Mouse (Mus musculus): ENCODE data around the gene Mrnip.
"Not testable (repeated sequence)": the region's sequence is repeated elsewhere in the genome, so short reads cannot be mapped to it uniquely, and the experiment has no call there.

The Mrnip gene

DNA sequence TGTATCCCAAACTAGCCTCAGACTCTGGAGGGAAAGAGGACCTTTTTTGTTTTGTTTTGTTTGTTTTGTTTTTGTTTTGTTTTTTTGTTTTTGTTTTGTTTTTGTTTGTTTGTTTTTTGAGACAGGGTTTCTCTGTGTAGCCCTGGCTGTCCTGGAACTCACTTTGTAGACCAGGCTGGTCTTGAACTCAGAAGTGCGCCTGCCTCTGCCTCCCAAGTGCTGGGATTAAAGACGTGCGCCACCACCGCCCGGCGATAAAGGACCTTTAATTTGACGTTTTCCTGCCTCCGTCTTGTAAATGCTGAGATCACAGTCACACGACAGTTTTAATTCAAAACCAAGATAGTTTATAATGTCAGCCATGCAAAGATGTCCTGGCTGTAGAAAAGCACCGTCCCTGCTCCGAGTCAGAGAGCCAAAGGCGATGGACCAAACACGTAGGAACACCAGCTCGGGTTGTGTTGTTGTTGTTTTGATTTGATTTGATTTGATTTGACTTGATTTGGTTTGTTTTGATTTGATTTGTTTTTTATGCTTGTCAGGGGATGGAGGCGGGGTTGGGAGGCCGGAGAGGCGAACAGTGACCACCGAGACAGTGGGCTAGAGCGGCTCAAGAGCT, at the start of gene Mrnip:
Gene Mrnip, plus strand, starts transcription at position 334 of the 619 bp plus-strand sequence.
- not testable (repeated sequence) for DNase-seq

DNA sequence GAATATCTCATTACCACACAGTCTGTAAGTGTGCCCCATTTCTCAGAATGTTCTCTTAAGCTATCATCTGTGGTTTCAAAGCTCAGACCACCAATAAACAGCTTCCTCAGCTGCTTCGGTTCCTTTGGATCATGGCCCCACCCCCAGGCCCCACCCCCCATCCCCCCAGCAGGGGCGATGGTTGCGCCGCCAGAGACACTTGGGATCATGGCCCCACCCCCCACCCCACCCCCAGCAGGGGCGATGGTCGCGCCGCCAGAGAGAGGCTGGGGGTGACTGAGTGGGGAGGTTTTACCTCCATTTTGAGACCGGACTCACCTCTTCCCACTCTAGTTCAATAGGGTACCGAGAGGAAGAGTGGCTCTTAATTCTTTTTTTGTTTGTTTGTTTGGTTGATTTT, 46.5 kb upstream of the Mrnip start:
- DNase-seq: no peak

DNA sequence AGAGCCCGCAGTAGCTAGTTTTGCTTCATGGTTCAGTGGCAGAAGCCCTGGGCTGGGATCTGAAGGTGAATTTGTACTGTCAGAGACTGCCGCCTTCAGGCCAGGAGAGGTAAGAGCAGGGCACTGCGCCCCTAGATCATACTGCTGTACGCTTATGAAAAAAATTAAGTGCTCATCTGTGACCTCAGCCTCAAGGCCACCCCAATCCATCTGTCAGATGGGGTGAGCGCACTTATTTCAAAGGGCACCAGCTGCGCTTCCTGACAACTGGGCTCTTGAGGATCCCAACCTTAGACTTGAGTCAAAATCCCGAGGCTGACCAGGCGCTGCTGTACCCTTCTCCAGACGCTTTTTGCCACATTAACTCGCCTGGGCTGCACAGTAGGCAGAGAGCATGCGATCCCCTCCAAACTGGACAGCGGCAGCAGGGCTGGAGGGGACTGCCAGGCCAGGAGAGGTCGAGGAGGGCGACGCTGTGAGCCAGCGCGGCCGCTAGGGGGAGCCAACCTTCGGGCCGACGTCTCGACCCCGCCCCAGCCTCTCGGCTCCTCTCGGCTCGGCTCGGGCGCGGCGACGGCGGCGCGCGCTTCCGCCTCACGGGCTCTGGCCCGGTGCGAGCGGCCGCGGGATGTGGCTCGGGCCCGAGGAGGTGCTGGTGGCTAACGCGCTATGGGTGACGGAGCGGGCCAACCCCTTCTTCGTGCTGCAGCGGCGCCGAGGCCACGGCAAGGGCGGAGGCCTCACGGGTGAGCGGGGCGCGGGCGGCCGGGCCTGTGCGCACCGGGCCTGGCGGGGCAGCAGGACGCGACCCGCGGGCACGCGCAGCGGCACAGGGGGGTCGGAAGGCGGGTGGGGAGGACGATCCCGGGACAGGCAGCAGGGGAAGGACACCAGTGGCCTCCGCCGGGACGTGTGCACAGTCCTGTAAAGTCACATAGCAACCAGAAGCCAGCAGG, 43.2 kb upstream of the Mrnip start, which contains the start of gene Tbc1d9b:
Gene Tbc1d9b, plus strand, starts transcription at position 586 of the 956 bp plus-strand sequence.
- DNase-seq: peak; percentile 73 to 80

DNA sequence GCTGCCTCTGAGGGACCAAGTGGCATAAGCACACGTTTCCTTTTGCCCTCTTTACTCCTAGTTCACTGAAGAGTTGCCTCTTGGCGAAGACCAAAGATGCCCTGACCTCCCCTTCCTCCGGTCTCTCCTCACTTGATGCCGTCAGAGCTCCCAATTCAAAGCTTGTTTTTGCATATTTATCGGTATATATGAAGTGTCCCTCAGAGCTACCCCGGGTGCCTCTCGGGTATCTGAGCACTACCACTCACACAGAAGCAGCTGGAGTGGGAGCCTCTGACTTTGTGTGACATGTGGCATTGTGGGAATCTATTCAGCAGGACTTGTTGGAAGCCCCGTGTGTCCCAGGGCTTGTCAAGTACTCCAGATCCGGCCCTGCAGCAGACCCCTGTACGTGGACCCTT, 42.4 kb upstream of the Mrnip start:
- DNase-seq: no peak

DNA sequence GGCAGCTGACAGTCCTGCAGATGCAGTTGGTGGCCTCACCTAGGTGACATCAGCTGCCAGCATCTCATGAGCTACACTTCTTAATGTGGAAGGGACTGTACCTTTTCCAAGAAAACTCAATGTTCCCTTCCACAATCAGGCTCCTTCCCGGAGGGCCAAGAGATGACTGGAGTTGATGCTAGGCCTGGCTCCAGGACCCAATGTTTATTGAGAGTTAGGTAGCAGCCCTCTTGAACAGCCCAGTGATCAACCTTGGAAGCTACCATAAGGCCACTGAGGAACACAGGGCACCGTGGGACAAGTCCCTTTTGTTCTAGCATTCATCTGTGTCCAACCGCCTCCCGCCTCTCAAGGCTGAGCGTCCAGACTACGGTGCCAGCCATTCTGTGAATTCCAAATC, 42.0 kb upstream of the Mrnip start:
- DNase-seq: no peak

DNA sequence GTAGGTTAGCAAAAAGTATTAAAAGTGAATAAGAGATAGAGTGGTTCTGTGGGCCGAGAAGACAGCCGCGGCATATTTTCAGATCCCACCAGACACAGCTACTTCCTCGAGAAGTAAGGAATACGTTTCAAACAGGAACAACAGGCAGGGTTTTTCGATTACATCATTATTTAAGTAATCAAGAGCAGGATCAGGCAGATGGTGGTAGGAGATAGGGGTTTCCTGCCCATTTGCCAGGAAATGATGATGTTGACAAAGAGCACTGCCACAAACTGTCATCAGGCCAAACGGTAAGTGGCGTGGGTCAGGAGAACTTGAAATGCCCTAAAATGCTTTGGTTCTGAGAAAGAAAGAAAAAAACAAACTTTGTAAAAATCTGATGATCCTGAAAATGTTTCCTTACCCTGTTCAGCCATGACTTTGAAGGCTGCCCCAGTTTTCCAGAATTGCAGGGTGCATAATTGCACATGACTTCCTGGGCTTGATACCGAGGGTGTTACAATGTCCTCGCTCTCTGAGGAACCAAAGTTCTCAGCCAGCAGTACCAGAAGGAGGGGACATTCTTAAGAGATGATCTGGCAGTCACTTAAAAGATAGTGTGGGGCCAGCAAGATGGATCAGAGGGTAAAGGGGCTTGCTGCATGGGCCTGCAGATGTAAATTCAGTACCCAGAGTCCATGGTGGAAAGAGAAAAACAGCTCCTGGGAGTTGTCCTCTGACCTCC, 39.9 kb upstream of the Mrnip start:
- DNase-seq: no peak

DNA sequence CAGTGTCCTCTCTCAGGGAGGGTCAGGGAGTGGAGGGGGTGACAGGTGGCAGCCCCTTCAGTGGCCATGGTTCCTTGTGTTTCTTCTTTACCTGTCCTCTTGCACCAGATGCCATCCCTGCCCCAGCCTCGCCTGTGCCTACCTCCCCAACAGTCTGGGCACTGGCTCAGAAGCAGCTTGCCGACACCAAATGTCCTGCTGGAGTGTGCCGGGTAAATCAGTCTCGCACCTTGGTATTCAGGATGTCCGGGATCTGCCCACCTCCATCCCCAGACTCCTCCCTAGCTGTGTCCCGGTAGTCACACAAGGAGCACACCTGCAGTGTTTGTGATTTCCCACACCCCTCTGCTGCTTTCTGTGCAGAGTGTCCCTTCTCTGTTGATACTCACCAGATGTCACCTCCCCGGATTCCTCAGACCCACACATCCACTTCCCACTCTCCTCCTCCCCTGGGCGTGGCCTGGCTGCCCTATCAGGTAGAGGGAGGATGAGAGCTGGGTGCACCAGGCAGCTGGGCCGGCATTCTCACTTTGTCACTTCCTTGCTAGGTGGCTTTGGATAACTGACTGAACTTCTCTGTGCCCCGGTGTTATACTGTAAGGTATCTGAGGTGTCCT, 35.9 kb upstream of the Mrnip start:
- DNase-seq: no peak

DNA sequence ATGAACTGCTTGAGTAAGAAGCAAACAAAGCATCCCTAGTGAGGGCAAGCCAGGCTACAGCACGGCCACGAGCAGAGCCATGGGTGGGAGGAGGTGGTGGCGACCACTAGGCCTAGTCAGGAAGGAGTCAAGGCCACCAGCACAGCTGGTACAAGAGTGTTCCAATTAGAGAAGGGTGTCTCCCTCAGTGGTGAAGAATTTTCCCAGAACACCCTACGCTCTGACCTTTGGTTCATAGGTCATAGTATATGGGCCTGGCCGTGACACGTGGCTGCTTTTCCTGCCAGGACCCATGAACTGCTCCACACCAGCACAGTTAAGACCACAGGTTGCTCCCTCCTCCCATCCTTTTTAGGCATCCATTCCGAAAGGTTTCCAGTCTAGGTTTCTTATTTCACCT, 34.7 kb upstream of the Mrnip start:
- DNase-seq: no peak

DNA sequence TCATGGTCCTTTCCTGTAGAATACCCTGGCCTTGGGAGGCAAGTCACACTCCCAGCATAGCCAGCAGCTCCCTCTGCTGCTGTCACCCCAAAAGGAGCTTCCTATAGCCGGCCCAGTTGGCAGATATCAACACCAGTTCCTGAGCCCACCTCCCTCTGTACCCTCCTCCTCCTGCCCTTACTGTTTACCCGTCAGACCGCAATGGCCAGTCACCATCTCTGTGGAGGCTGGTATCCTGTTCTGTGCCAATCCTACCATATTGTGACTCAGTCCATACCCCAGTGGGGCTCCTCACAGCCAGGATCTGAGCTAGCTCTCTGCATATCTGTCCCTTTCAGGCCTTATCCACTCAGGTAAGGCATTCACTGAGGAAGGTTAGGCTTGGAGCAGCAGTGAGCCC, 28.7 kb upstream of the Mrnip start:
- no peak for DNase-seq

DNA sequence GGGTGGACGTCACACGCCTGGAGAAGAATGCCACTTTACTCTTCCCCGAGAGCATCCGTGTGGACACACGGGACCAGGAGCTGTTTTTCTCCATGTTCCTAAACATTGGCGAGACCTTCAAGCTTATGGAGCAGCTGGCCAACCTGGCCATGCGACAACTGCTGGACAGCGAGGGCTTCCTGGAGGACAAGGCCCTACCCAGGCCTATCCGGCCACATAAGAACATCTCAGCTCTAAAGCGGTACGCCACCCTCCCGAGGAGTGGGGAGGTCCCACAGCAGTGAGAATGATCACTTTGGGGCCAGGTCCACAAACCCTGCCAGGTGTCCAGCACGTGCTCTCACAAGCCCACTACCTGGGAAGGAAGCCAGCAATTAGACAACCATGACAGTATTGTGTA, 28.1 kb upstream of the Mrnip start:
- DNase-seq: no peak

DNA sequence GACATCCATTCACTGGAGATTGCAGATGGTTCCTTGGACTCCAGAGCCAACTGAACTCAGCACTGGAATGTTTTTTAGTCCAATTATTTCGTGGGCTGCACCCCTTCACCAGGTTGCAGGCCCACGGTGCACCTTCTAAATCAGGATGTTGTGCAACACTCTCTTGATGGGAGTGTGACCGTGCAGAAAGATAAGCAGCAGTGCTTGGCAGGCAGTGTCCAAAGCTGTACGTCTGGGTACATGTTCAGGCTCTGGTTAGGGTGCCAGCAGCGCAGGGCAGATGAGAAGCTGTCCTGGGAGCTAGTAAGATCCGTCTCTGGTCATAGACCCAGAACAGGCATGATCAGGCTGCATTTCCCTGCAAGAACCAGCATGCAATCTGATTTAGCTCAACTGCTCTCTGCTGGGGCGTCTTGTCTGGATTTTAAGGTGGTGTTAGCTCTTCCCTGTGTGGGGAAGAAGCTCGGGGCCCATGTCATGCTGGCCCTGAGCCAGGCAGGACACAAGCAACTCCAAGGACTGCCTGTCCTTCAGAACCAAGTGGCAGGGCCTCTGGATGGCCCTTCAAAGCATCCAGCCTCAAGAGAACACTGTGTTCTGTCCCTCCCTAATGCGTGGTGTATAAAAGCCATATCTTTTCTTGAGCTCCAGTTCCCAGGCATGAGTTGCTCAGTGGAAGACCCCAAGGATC, 26.8 kb upstream of the Mrnip start:
- DNase-seq: no peak

DNA sequence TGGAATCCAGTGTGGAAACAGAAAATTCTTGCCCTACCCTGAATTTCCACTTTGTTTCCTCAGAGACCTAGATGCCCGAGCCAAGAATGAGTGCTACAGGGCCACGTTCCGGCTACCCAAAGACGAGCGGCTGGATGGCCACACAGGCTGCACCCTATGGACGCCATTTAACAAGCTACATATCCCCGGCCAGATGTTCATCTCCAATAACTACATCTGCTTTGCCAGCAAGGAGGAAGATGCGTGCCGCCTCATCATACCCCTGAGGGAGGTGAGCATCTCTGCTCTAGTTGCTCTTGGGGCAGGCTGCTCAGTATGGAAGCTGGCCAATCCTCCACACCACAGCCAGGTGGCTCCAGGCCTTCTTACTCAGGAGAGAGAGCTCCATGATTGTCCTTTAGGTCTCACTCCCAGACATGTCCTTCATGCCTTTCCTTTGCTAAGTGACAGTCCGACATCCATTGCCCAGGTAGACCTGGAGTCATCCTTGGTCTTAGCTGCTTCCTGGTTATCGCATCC, 26.2 kb upstream of the Mrnip start:
- DNase-seq: no peak

DNA sequence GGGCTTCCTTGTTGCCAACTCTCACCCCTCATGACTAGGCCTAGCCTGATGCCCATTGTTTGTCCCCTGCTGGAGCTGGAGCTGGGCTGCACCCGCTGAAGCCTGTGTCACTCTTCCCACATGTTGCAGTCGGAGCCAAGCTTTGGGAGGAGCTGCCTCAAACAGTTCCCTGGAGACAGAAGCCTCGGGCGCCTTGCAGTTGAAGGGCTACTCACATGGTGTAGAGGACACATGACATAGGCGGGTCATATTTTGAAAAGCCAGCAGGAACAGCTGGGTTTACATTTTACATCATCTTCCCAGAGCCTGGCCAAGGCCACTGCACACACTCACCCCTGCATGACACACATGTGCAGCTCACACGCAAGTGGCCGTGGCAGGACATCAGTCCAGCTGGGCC, 25.0 kb upstream of the Mrnip start:
- DNase-seq: no peak

DNA sequence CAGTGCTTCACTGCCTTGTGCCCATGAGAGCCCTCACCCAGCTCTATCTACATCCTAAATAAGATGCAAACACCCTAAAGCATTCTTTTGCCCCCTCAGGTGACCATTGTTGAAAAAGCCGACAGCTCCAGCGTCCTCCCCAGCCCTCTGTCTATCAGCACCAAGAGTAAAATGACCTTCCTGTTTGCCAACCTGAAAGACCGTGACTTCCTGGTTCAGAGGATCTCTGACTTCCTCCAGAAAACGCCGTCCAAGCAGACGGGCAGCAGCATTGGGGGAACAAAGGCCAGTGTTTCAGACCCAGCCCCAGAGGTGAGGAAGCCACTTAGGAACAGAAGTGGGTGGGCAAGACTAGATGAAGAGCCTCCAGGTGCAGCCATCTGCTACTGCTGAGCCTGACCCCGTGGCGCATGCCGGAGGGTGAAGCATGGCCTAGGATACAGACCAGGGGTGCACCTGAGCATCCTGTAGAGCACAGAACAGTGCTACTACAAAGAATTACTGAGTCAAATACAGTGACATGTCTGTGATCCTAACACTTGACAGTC, 24.6 kb upstream of the Mrnip start:
- no peak for DNase-seq

DNA sequence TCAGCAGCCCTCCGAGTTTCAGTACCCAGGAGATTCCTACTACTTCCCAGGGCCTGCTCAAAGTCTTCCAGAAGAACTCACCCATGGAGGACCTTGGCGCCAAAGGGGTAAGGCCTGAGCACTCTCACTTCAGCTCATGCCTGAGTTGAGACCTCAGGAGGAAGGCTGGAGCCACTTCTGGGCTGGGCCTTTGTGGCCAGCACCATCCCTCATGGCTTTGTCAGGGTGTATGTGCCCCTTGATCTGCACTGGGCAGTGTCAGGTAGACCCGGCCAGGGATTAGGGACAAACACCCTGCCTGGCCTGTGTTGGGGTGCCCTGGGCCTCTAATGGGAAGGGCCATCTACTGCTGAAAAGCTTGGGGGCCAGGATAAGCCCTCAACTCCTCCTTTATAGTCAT, 22.9 kb upstream of the Mrnip start:
- DNase-seq: no peak

DNA sequence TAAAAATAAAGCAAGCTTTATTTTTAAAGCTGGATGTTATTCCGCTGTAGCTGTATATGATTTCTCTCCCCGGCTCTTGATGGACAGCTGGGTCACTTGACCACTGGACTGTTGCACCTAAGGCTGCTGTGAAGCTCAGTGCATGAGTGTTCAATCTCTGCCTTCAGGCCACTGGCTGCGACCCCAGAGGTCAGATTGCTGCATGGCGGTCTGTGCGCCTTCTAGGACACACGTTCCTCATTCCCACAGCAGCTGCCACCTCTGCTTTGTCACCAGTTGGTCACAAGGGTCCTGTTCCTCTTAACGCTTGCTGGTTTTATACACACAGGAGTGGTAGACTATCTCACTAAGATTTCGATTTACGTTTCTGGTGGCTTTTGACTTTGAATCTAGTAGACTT, 20.1 kb upstream of the Mrnip start:
- DNase-seq: no peak

DNA sequence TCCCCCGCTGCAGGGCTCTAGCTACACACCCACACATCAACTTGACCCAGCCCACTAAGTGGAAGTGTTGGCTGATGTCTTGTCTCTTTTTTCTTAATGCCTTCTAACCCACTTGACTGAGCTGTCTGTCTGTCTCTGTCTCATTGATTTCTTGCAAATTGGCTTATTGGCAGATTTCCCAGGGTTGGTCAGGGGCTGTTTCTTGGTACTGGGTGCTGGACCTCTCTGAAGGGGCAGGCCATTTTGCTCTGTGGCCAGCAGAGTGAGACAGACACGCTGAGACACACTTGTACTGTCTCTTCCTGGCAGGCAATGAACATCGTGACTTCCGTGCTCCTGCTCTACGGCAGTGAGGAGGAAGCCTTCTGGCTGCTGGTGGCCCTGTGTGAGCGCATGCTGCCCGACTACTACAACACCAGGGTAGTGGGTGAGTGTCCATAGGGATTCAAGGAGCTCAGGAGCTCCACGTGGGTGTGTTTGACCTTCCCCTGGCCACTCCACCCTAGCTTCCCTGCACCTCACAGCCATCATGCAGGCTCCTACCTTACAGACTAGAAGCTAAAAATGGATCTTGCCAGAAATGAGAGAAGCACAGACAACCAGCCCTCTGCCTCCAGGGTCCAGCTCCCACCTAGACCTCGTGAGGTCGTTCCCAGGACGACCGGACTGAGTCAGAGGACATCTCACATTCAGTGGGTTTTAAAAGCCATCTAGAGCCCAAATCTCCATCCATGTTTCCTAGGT, 19.3 kb upstream of the Mrnip start:
- no peak for DNase-seq

DNA sequence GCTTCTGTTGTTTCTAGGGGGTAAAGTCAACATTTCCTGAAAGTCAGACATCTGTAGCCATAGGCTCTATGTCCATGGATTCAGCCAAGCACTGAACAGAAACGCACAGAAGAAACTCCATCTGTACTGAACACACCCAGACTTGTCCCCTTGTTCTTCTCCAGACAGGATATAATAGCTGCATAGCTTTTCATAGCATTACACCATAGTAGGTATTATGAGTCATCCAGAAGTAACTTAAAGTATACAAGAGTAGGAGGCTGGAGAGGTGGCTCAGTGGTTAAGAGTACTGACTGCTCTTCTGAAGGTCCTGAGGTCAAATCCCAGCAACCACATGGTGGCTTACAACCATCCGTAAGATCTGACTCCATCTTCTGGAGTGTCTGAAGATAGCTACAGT, 18.5 kb upstream of the Mrnip start:
- DNase-seq: no peak

DNA sequence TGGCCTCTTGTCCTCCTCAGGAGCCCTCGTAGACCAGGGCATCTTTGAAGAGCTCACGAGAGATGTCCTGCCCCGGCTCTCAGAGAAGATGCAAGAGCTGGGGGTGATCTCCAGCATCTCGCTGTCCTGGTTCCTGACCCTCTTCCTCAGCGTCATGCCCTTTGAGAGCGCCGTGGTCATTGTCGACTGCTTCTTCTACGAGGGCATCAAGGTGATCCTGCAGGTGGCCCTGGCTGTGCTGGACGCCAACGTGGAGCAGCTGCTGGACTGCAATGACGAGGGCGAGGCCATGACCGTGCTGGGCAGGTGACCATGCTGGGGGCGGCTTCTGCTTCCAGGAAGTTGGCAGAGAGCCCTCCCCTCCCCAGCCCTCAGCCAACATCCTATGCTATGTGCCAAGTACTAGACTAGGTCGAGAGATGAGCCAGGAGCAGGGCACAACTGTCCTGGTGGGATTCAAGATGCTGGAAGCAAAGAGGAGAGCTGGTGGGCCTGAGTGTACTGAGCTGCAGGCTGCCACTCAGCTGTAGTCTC, 17.5 kb upstream of the Mrnip start:
- no peak for DNase-seq

DNA sequence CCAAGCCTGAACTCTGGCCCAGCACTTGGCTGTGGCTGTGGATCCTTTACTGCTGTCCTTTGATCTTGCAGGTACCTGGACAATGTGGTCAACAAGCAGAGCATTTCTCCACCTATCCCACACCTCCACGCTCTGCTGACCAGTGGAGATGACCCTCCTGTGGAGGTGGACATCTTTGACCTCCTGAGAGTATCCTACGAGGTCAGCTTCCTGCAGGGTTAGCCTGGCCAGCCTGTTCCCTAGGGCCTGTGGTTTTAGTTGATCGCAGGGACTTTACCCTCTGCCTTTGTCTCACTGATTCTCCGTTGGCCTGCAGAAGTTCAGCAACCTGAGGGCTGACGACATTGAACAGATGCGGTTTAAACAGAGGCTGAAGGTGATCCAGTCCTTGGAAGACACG, 15.9 kb upstream of the Mrnip start:
- DNase-seq: no peak

DNA sequence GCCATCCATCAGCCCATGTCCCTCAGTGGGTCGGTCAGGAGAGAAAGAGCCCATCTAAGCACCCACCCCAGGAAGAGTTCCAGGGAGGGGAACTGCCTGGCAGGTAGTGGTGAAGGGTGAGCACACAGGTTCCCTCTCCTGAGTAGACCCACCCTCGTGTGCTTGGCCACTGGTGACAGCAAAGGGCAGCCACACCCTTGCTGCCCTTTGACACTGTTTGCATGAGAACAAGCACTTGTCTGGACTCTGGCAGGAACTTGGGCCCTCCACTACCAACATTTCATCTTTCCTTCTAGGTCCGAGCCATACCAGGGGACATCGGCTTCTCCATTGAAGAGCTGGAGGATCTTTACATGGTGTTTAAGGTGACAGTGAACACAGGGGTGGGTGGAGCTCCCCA, 14.9 kb upstream of the Mrnip start:
- no peak for DNase-seq
